Mouse (Mus musculus): Measurements from ENCODE around the gene 2210016F16Rik. TPM values are rescaled to one million over a fixed set of nuclear protein-coding genes. Genes with fewer than 3 reads are reported as not detected.

2210016F16Rik gene
- polyA plus RNA-seq (2014; fragmentation: Nextera tagmentation; extraction: Ambion mirVana), result 28.2 and 29.3 TPM in 2 replicates

DNA sequence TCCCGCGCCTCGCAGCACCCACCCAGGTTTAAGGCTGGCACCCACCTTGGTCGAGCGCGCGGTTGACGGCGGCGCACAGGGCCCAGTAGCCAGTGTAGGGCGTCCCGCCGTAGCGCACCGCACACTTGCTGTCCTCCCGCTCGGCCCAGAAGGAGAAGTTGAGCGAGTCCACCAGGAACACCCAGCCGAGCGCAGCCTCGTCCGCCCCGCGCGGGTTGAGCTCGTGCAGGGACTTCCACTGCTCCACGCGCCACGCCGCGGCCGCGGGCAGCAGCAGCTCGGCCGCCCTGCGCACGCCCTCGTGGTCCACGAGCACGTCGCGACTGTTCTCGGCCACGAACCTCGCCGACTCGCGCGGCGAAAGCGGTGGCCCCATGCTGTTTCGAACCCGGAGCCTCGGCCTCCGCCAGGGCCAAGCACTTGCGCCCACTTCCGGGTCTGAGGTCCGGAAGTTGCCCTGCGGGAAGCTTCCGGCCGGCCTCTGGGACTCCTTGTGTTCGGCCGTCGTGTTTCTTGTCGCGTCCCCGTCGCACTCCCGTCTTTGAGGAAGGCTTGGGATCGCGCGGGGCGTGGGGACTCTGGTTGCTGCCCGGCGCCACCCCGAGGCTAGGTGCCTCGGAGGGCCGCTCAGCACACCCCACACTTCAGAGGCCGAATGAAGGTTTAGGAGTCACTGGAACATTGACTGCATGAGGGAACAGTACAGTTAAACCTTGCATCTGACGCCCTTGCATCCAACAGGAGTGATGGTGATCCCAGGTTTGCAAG lies at the start of gene 2210016F16Rik:
TSS of gene 2210016F16Rik (minus strand) at position 447 of the 768 bp plus-strand sequence.
- H3K4me1 ChIP-seq (ENCODE audit: control insufficient read depth, insufficient read depth, low read length), result peaks cover 10% of the 10 kb centered on the region; the same call in 1 of the 2 replicates
- peak; percentile 77 for ATAC-seq (ENCODE audit: low FRiP score, low TSS enrichment)
- H3K4me3 ChIP-seq (ENCODE audit: low read length), result peak within 1 kb of the TSS; percentile 80
- H3K9ac ChIP-seq (ENCODE audit: low read depth, low read length), result peak within 1 kb of the TSS; percentile 80
- H3K36me3 ChIP-seq (ENCODE audit: control insufficient read depth, insufficient read depth, low read length), result peaks cover 21% of the 10 kb centered on the region
- H3K9me3 ChIP-seq (ENCODE audit: control insufficient read depth, low read length), result peaks cover 15% of the 10 kb centered on the region
- no peaks in the 10 kb centered on the region for H3K27me3 ChIP-seq (ENCODE audit: control insufficient read depth, insufficient read depth, low read length)
- peak within 1 kb of the TSS; percentile 96 for H3K4me2 ChIP-seq (replicated peaks; ENCODE audit: low read depth, low read length)
- peak within 1 kb of the TSS; percentile 24; the same call in 1 of the 2 replicates for H3K27ac ChIP-seq (ENCODE audit: low read depth, low read length)
- 3% methylated on average over 79 of the region's 80 CpGs for WGBS

DNA sequence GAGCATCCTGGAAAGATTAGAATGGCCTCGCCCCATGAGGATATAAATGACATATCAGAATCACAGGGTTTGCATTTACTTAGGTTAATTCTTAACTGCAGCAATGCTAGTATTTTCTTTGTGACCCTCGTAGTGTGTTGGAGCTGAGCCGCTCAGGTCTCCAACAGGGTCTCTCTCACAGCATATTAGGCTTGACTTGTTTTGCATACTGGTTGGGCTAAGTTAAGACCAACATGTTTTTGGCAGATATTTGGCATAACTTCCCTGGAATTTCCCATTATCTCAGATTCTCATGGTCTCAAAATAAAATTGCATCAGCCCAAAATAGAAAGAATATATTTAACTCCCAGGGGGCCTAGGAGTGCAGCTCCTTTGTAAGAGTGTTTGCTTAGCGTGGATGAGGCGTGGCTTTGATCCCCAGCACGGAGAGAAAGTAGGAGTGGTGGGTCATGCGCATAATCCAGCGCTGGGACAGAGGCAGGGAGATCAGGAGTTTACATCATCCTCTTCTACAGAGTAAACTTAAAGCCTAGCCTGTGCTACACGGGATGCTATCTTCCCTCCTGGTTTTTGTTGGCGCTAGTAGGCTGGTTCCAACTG lies 38.1 kb upstream of the 2210016F16Rik start:
- Histone ChIP-seq H3K27ac (ENCODE audit: low read depth, low read length) (no peak overlapping the region), H3K4me3 (ENCODE audit: low read length) (no peak overlapping the region), H3K27me3 (ENCODE audit: control insufficient read depth, insufficient read depth, low read length) (no peaks in the 10 kb centered on the region), H3K36me3 (ENCODE audit: control insufficient read depth, insufficient read depth, low read length) (no peaks in the 10 kb centered on the region), H3K4me2 (replicated peaks; ENCODE audit: low read depth, low read length) (no peak overlapping the region), H3K9me3 (ENCODE audit: control insufficient read depth, low read length) (no peaks in the 10 kb centered on the region), H3K9ac (ENCODE audit: low read depth, low read length) (no peak overlapping the region), H3K4me1 (ENCODE audit: control insufficient read depth, insufficient read depth, low read length) (no peaks in the 10 kb centered on the region)
- ATAC-seq (ENCODE audit: low FRiP score, low TSS enrichment), result no peak
- WGBS, result 62% methylated on average over 10 of the region's 10 CpGs

DNA sequence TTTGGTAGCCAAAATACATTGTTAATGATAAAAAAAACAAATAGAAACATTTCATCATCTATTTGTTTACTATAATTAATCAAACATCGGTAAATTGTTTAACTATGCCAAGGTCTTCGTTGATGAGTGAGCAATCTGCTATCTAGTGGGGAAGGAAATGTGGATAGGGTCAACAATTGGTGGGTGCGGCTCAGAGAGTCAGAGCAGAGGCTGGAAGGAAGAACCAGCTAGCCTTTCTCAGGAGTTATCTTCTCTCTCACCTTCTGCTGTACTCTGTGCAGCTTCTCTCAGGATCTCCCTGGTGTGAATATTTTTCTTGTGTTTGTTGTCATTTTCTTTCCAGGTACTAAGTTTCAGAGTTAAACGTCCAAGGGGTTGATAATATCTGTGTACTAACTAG lies 37.2 kb upstream of the 2210016F16Rik start:
- no peaks in the 10 kb centered on the region for H3K4me1 ChIP-seq (ENCODE audit: control insufficient read depth, insufficient read depth, low read length)
- H3K9me3 ChIP-seq (ENCODE audit: control insufficient read depth, low read length), result no peaks in the 10 kb centered on the region
- no peak for ATAC-seq (ENCODE audit: low FRiP score, low TSS enrichment)
- WGBS, result 82% methylated on average over 4 of the region's 4 CpGs
- no peak overlapping the region for H3K4me3 ChIP-seq (ENCODE audit: low read length)
- no peaks in the 10 kb centered on the region for H3K36me3 ChIP-seq (ENCODE audit: control insufficient read depth, insufficient read depth, low read length)
- no peak overlapping the region for H3K27ac ChIP-seq (ENCODE audit: low read depth, low read length)
- H3K27me3 ChIP-seq (ENCODE audit: control insufficient read depth, insufficient read depth, low read length), result no peaks in the 10 kb centered on the region
- H3K4me2 ChIP-seq (replicated peaks; ENCODE audit: low read depth, low read length), result no peak overlapping the region
- H3K9ac ChIP-seq (ENCODE audit: low read depth, low read length), result no peak overlapping the region

DNA sequence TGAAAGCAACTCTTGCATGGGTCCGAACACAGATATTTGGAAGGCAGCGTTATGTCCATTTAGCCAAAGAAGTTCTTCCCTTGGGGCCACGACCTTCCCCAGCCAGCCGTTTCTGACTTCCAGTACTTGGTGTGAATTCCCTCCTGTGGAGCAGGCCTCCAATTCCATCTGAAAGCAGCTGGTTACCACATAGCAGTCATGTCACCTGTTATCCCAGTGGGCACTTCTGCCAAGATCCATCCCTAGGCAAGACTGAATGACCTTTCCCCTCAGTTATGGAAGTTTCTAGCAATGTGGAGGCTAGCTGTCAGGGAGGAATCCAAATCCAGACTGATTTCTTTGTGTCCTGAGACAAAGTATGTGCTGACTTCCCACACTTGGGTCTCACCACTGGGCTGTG lies 36.0 kb upstream of the 2210016F16Rik start:
- Histone ChIP-seq H3K36me3 (ENCODE audit: control insufficient read depth, insufficient read depth, low read length) (no peaks in the 10 kb centered on the region), H3K9ac (ENCODE audit: low read depth, low read length) (no peak overlapping the region), H3K27me3 (ENCODE audit: control insufficient read depth, insufficient read depth, low read length) (no peaks in the 10 kb centered on the region), H3K27ac (ENCODE audit: low read depth, low read length) (no peak overlapping the region), H3K9me3 (ENCODE audit: control insufficient read depth, low read length) (no peaks in the 10 kb centered on the region), H3K4me1 (ENCODE audit: control insufficient read depth, insufficient read depth, low read length) (no peaks in the 10 kb centered on the region), H3K4me2 (replicated peaks; ENCODE audit: low read depth, low read length) (no peak overlapping the region), H3K4me3 (ENCODE audit: low read length) (no peak overlapping the region)
- ATAC-seq (ENCODE audit: low FRiP score, low TSS enrichment), result no peak
- 82% methylated on average over 4 of the region's 4 CpGs for WGBS

DNA sequence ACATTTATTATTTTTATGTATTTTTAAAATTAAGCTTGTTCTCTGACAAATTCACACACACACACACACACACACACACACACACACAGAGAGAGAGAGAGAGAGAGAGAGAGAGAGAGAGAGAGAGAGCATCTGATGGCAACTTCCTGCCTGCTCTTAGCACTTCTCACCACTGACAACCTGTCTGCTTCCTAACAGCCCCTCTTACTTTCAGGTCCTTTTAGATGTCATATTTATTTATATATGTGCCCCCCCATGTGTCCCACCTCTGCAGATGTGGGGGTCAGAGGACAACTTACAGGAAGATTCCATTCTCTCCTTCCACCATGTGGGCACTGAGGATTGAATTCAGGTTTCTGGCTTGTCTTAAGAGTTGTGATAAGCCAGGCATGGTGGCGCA lies 34.2 kb upstream of the 2210016F16Rik start:
- H3K9me3 ChIP-seq (ENCODE audit: control insufficient read depth, low read length), result no peaks in the 10 kb centered on the region
- H3K4me2 ChIP-seq (replicated peaks; ENCODE audit: low read depth, low read length), result no peak overlapping the region
- no peak overlapping the region for H3K27ac ChIP-seq (ENCODE audit: low read depth, low read length)
- no peaks in the 10 kb centered on the region for H3K36me3 ChIP-seq (ENCODE audit: control insufficient read depth, insufficient read depth, low read length)
- whole genome bisulfite sequencing, result 91% methylated on average over 1 of the region's 1 CpGs
- no peaks in the 10 kb centered on the region for H3K4me1 ChIP-seq (ENCODE audit: control insufficient read depth, insufficient read depth, low read length)
- H3K27me3 ChIP-seq (ENCODE audit: control insufficient read depth, insufficient read depth, low read length), result no peaks in the 10 kb centered on the region
- no peak overlapping the region for H3K4me3 ChIP-seq (ENCODE audit: low read length)
- no peak overlapping the region for H3K9ac ChIP-seq (ENCODE audit: low read depth, low read length)
- ATAC-seq (ENCODE audit: low FRiP score, low TSS enrichment), result no peak

DNA sequence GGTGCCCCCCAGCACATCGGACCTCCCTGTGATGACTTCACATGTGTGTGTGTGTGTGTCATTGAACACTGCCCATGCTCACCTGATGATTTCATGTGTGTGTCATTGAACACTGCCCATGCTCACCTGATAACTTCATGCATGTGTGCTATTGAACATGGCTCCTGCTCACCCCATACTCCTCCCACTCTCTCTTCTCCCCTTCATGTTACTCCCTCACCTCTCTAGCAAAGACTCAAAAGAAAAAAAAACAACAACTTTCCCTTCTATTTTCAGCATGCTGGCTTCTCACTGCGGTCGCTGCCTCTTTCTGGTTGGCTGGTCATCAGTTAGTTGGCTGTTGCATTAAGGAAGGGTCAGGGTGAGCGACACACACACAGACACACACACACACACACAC lies 33.6 kb upstream of the 2210016F16Rik start:
- Histone ChIP-seq H3K9me3 (ENCODE audit: control insufficient read depth, low read length) (no peaks in the 10 kb centered on the region), H3K9ac (ENCODE audit: low read depth, low read length) (no peak overlapping the region), H3K36me3 (ENCODE audit: control insufficient read depth, insufficient read depth, low read length) (no peaks in the 10 kb centered on the region), H3K4me3 (ENCODE audit: low read length) (no peak overlapping the region), H3K27ac (ENCODE audit: low read depth, low read length) (no peak overlapping the region), H3K4me1 (ENCODE audit: control insufficient read depth, insufficient read depth, low read length) (no peaks in the 10 kb centered on the region), H3K4me2 (replicated peaks; ENCODE audit: low read depth, low read length) (no peak overlapping the region), H3K27me3 (ENCODE audit: control insufficient read depth, insufficient read depth, low read length) (no peaks in the 10 kb centered on the region)
- ATAC-seq (ENCODE audit: low FRiP score, low TSS enrichment), result no peak
- WGBS, result 59% methylated on average over 4 of the region's 4 CpGs

DNA sequence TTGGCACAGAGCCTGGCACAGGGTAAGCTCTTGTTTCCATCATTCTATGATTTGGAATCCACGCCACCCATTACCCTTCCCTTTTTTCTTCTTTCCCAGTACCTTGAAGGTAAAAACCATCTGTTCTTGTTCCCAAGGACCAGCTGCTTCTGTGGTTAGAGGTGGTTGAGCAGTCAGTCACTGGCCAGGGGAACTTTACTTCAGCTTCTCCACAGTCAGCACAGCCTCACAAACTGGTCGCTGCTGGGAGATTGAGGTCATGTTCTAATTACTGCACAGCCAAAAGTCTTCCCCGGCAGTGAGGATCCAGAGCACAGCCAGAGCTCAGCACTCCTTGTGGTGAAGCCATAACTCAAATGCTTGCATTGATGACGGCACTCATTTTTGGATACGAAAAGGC lies 30.8 kb upstream of the 2210016F16Rik start:
- ATAC-seq (ENCODE audit: low FRiP score, low TSS enrichment), result no peak
- Histone ChIP-seq H3K36me3 (ENCODE audit: control insufficient read depth, insufficient read depth, low read length) (no peaks in the 10 kb centered on the region), H3K27me3 (ENCODE audit: control insufficient read depth, insufficient read depth, low read length) (no peaks in the 10 kb centered on the region), H3K9me3 (ENCODE audit: control insufficient read depth, low read length) (0 out of 2 replicates have a peak, but pooled peaks cover 3% of the 10 kb centered on the region), H3K4me1 (ENCODE audit: control insufficient read depth, insufficient read depth, low read length) (no peaks in the 10 kb centered on the region), H3K9ac (ENCODE audit: low read depth, low read length) (no peak overlapping the region), H3K4me3 (ENCODE audit: low read length) (no peak overlapping the region), H3K27ac (ENCODE audit: low read depth, low read length) (no peak overlapping the region), H3K4me2 (replicated peaks; ENCODE audit: low read depth, low read length) (no peak overlapping the region)
- 71% methylated on average over 5 of the region's 5 CpGs for WGBS

DNA sequence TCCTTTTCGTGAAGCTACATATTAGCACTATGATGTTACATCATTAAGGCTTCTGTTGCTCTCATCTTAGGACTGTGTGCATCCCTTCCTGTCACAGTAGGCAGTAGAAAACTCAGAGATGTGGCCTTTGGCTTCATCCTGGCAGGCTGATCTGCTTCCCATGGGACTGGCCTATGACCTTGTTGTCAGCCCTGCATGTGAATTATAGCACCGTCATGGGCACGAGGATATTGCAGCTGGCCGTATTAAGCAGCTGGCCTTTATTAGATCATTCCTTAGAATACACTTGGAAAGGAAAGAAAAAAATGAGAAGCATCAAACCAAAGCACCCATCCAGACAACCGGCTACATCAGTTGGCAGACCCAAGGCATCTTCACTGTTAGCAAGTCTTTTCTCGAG lies 30.3 kb upstream of the 2210016F16Rik start:
- Histone ChIP-seq H3K9me3 (ENCODE audit: control insufficient read depth, low read length) (0 out of 2 replicates have a peak, but pooled peaks cover 3% of the 10 kb centered on the region), H3K9ac (ENCODE audit: low read depth, low read length) (no peak overlapping the region), H3K4me1 (ENCODE audit: control insufficient read depth, insufficient read depth, low read length) (no peaks in the 10 kb centered on the region), H3K4me3 (ENCODE audit: low read length) (no peak overlapping the region), H3K27ac (ENCODE audit: low read depth, low read length) (no peak overlapping the region), H3K4me2 (replicated peaks; ENCODE audit: low read depth, low read length) (no peak overlapping the region), H3K27me3 (ENCODE audit: control insufficient read depth, insufficient read depth, low read length) (no peaks in the 10 kb centered on the region), H3K36me3 (ENCODE audit: control insufficient read depth, insufficient read depth, low read length) (peaks cover under 1% of the 10 kb centered on the region; the same call in 1 of the 2 replicates)
- WGBS, result 60% methylated on average over 6 of the region's 6 CpGs
- ATAC-seq (ENCODE audit: low FRiP score, low TSS enrichment), result no peak

DNA sequence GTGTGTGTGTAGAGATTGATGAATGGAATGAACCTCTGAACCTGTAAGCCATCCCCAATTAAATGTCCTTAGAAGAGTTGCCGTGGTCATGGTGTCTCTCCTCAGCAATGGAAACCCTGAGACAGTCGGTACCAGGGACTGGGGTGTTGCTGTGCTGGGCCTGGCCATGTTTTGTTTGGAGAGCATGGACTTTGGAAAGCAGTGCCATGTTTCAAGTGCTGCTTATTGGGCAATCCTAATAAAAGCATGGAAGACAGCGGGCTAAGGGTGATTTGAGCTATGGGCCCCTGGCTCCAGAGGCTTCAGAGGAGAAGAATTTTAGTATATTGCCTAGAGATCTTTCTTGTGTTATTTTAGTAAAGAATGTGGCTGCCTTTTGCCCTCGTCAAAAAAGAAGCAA lies 26.0 kb upstream of the 2210016F16Rik start:
- peaks cover 4% of the 10 kb centered on the region; the same call in 1 of the 2 replicates for H3K36me3 ChIP-seq (ENCODE audit: control insufficient read depth, insufficient read depth, low read length)
- H3K4me3 ChIP-seq (ENCODE audit: low read length), result no peak overlapping the region
- no peak overlapping the region for H3K9ac ChIP-seq (ENCODE audit: low read depth, low read length)
- WGBS, result 95% methylated on average over 4 of the region's 4 CpGs
- no peak overlapping the region for H3K4me2 ChIP-seq (replicated peaks; ENCODE audit: low read depth, low read length)
- no peaks in the 10 kb centered on the region for H3K27me3 ChIP-seq (ENCODE audit: control insufficient read depth, insufficient read depth, low read length)
- no peak overlapping the region for H3K27ac ChIP-seq (ENCODE audit: low read depth, low read length)
- H3K4me1 ChIP-seq (ENCODE audit: control insufficient read depth, insufficient read depth, low read length), result no peaks in the 10 kb centered on the region
- ATAC-seq (ENCODE audit: low FRiP score, low TSS enrichment), result no peak
- 0 out of 2 replicates have a peak, but pooled peaks cover 3% of the 10 kb centered on the region for H3K9me3 ChIP-seq (ENCODE audit: control insufficient read depth, low read length)

Data from kidney, embryonic 14.5 days (tissue).